Mouse (Mus musculus) liver, embryonic 14.5 days (tissue): ENCODE results near the gene Prss45.

Experiments
- CTCF ChIP-seq: IDR thresholded peaks from 2 replicates; pipeline ENCODE4 v1.5.1; 2016; ENCODE audit warnings: antibody characterized with exemption, low read depth, control low read depth
- EP300 ChIP-seq: IDR thresholded peaks from 2 replicates; pipeline ENCODE4 v1.6.1; 2016; ENCODE audit warnings: antibody characterized with exemption, low read depth

DNA sequence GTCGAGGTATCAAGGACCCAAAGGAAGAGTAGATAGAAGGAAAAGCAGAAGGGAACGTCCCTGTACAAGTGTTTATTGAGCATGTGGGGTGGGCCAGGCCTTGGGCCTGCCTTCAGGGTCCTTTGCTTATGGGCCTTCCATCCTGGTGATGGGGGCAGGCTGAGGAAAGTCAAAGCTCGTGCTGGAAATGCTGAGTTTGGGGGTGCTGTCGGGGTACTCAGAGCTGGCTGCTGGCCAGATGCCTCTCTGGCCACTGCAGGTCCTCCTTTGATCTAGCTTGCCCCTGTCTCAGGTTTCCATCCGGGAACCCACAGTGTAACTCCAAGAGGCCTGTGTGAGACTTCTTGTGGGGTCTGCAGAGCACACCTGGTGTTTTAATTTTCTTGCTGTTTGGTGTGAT, 24.1 kb downstream of the Prss45 start:
- TF ChIP-seq CTCF (no peak), EP300 (no peak)
